Mouse (Mus musculus): Measurements from ENCODE around the gene Fam117a. TPM values are rescaled to one million over a fixed set of nuclear protein-coding genes. Genes with fewer than 3 reads are reported as not detected.

Fam117a gene
- polyA plus RNA-seq, 1 experiment from 2014 or later = 16.8 TPM

- no peak overlapping the region for H3K27ac ChIP-seq (replicated peaks; ENCODE audit: low read depth, low read length)
- peak; percentile 70 for ATAC-seq (ENCODE audit: insufficient number of reproducible peaks, low FRiP score, low TSS enrichment, low read depth)
- peak; percentile 85 for DNase-seq (ENCODE audit: low spot score)
- H3K9me3 ChIP-seq (ENCODE audit: control insufficient read depth, low read length) = no peaks in the 10 kb centered on the region
- H3K36me3 ChIP-seq (ENCODE audit: control insufficient read depth, insufficient read depth, low read length) = no peaks in the 10 kb centered on the region
- peak overlapping the region; percentile 64 for H3K4me2 ChIP-seq (ENCODE audit: low read depth, severe bottlenecking)
- no peaks in the 10 kb centered on the region for H3K27me3 ChIP-seq (ENCODE audit: control insufficient read depth, insufficient read depth, low read length)
- H3K9ac ChIP-seq (ENCODE audit: low read length) = peak overlapping the region; percentile 84
- under 1% methylated on average over 50 of the region's 50 CpGs for WGBS
- H3K4me1 ChIP-seq (ENCODE audit: control insufficient read depth, insufficient read depth, low read length) = peaks cover 29% of the 10 kb centered on the region
- H3K4me3 ChIP-seq (ENCODE audit: low read depth, low read length) = peak overlapping the region; percentile 83
These were observed 453 bp downstream of the Fam117a start for GRCm38 (mm10) chr11:95337129-95337813.

- Histone ChIP-seq H3K36me3 (ENCODE audit: control insufficient read depth, insufficient read depth, low read length) (no peaks in the 10 kb centered on the region), H3K4me2 (ENCODE audit: low read depth, severe bottlenecking) (peak overlapping the region; percentile 64), H3K27ac (replicated peaks; ENCODE audit: low read depth, low read length) (no peak overlapping the region), H3K9me3 (ENCODE audit: control insufficient read depth, low read length) (no peaks in the 10 kb centered on the region), H3K9ac (ENCODE audit: low read length) (peak overlapping the region; percentile 84), H3K4me3 (ENCODE audit: low read depth, low read length) (peak overlapping the region; percentile 83), H3K27me3 (ENCODE audit: control insufficient read depth, insufficient read depth, low read length) (no peaks in the 10 kb centered on the region), H3K4me1 (ENCODE audit: control insufficient read depth, insufficient read depth, low read length) (peaks cover 29% of the 10 kb centered on the region)
- no peak for ATAC-seq (ENCODE audit: insufficient number of reproducible peaks, low FRiP score, low TSS enrichment, low read depth)
- WGBS = 12% methylated on average over 9 of the region's 9 CpGs
- DNase-seq (ENCODE audit: low spot score) = no peak
These were observed 1.1 kb downstream of the Fam117a start for GRCm38 (mm10) chr11:95337846-95338342.

GRCm38 (mm10) chr11:95339471-95340021, 2.7 kb downstream of the Fam117a start:
- Histone ChIP-seq H3K4me3 (ENCODE audit: low read depth, low read length) (peak overlapping the region; percentile 0; the same call in 1 of the 2 replicates), H3K4me1 (ENCODE audit: control insufficient read depth, insufficient read depth, low read length) (peaks cover 29% of the 10 kb centered on the region), H3K9ac (ENCODE audit: low read length) (0 out of 2 replicates have a peak overlapping the region, but pooled peaks have one; percentile 8), H3K4me2 (ENCODE audit: low read depth, severe bottlenecking) (peak overlapping the region; percentile 33), H3K9me3 (ENCODE audit: control insufficient read depth, low read length) (no peaks in the 10 kb centered on the region), H3K27ac (replicated peaks; ENCODE audit: low read depth, low read length) (peak overlapping the region; percentile 48; the same call in 1 of the 2 replicates), H3K36me3 (ENCODE audit: control insufficient read depth, insufficient read depth, low read length) (no peaks in the 10 kb centered on the region), H3K27me3 (ENCODE audit: control insufficient read depth, insufficient read depth, low read length) (no peaks in the 10 kb centered on the region)
- DNase-seq (ENCODE audit: low spot score) = no peak
- WGBS = 7% methylated on average over 14 of the region's 14 CpGs
- ATAC-seq (ENCODE audit: insufficient number of reproducible peaks, low FRiP score, low TSS enrichment, low read depth) = no peak

- Histone ChIP-seq H3K27me3 (ENCODE audit: control insufficient read depth, insufficient read depth, low read length) (no peaks in the 10 kb centered on the region), H3K36me3 (ENCODE audit: control insufficient read depth, insufficient read depth, low read length) (no peaks in the 10 kb centered on the region), H3K9ac (ENCODE audit: low read length) (no peak overlapping the region), H3K27ac (replicated peaks; ENCODE audit: low read depth, low read length) (no peak overlapping the region), H3K4me2 (ENCODE audit: low read depth, severe bottlenecking) (no peak overlapping the region), H3K4me1 (ENCODE audit: control insufficient read depth, insufficient read depth, low read length) (peaks cover 29% of the 10 kb centered on the region), H3K4me3 (ENCODE audit: low read depth, low read length) (no peak overlapping the region), H3K9me3 (ENCODE audit: control insufficient read depth, low read length) (no peaks in the 10 kb centered on the region)
- ATAC-seq (ENCODE audit: insufficient number of reproducible peaks, low FRiP score, low TSS enrichment, low read depth) (no peak), DNase-seq (ENCODE audit: low spot score) (no peak)
- 51% methylated on average over 1 of the region's 1 CpGs for WGBS
These were observed 3.4 kb downstream of the Fam117a start for GRCm38 (mm10) chr11:95340259-95340658.

GRCm38 (mm10) chr11:95340664-95341063, 3.8 kb downstream of the Fam117a start:
- peaks cover 29% of the 10 kb centered on the region for H3K4me1 ChIP-seq (ENCODE audit: control insufficient read depth, insufficient read depth, low read length)
- H3K9me3 ChIP-seq (ENCODE audit: control insufficient read depth, low read length) = no peaks in the 10 kb centered on the region
- no peak overlapping the region for H3K9ac ChIP-seq (ENCODE audit: low read length)
- no peaks in the 10 kb centered on the region for H3K27me3 ChIP-seq (ENCODE audit: control insufficient read depth, insufficient read depth, low read length)
- DNase-seq (ENCODE audit: low spot score) (peak; percentile 29), ATAC-seq (ENCODE audit: insufficient number of reproducible peaks, low FRiP score, low TSS enrichment, low read depth) (no peak)
- WGBS = 33% methylated on average over 5 of the region's 5 CpGs
- H3K4me3 ChIP-seq (ENCODE audit: low read depth, low read length) = no peak overlapping the region
- H3K36me3 ChIP-seq (ENCODE audit: control insufficient read depth, insufficient read depth, low read length) = no peaks in the 10 kb centered on the region
- H3K27ac ChIP-seq (replicated peaks; ENCODE audit: low read depth, low read length) = no peak overlapping the region
- no peak overlapping the region for H3K4me2 ChIP-seq (ENCODE audit: low read depth, severe bottlenecking)

- no peak overlapping the region for H3K4me2 ChIP-seq (ENCODE audit: low read depth, severe bottlenecking)
- H3K9me3 ChIP-seq (ENCODE audit: control insufficient read depth, low read length) = no peaks in the 10 kb centered on the region
- no peak overlapping the region for H3K4me3 ChIP-seq (ENCODE audit: low read depth, low read length)
- H3K27me3 ChIP-seq (ENCODE audit: control insufficient read depth, insufficient read depth, low read length) = no peaks in the 10 kb centered on the region
- WGBS = 72% methylated on average over 4 of the region's 4 CpGs
- no peak overlapping the region for H3K27ac ChIP-seq (replicated peaks; ENCODE audit: low read depth, low read length)
- no peak overlapping the region for H3K9ac ChIP-seq (ENCODE audit: low read length)
- peaks cover 20% of the 10 kb centered on the region for H3K4me1 ChIP-seq (ENCODE audit: control insufficient read depth, insufficient read depth, low read length)
- H3K36me3 ChIP-seq (ENCODE audit: control insufficient read depth, insufficient read depth, low read length) = no peaks in the 10 kb centered on the region
- DNase-seq (ENCODE audit: low spot score) (no peak), ATAC-seq (ENCODE audit: insufficient number of reproducible peaks, low FRiP score, low TSS enrichment, low read depth) (no peak)
These were observed 6.4 kb downstream of the Fam117a start for GRCm38 (mm10) chr11:95343180-95343579.

- no peak for ATAC-seq (ENCODE audit: insufficient number of reproducible peaks, low FRiP score, low TSS enrichment, low read depth)
- 48% methylated on average over 2 of the region's 2 CpGs for WGBS
- no peak for DNase-seq (ENCODE audit: low spot score)
- Histone ChIP-seq H3K4me2 (ENCODE audit: low read depth, severe bottlenecking) (no peak overlapping the region), H3K27me3 (ENCODE audit: control insufficient read depth, insufficient read depth, low read length) (no peaks in the 10 kb centered on the region), H3K9ac (ENCODE audit: low read length) (no peak overlapping the region), H3K27ac (replicated peaks; ENCODE audit: low read depth, low read length) (no peak overlapping the region), H3K9me3 (ENCODE audit: control insufficient read depth, low read length) (no peaks in the 10 kb centered on the region), H3K36me3 (ENCODE audit: control insufficient read depth, insufficient read depth, low read length) (no peaks in the 10 kb centered on the region), H3K4me3 (ENCODE audit: low read depth, low read length) (no peak overlapping the region), H3K4me1 (ENCODE audit: control insufficient read depth, insufficient read depth, low read length) (peaks cover 15% of the 10 kb centered on the region)
These were observed 7.4 kb downstream of the Fam117a start for GRCm38 (mm10) chr11:95344181-95344580.

- H3K4me3 ChIP-seq (ENCODE audit: low read depth, low read length) = no peak overlapping the region
- DNase-seq (ENCODE audit: low spot score) (no peak), ATAC-seq (ENCODE audit: insufficient number of reproducible peaks, low FRiP score, low TSS enrichment, low read depth) (no peak)
- 61% methylated on average over 6 of the region's 6 CpGs for WGBS
- H3K36me3 ChIP-seq (ENCODE audit: control insufficient read depth, insufficient read depth, low read length) = peaks cover 5% of the 10 kb centered on the region; the same call in 1 of the 2 replicates
- H3K27me3 ChIP-seq (ENCODE audit: control insufficient read depth, insufficient read depth, low read length) = no peaks in the 10 kb centered on the region
- H3K9me3 ChIP-seq (ENCODE audit: control insufficient read depth, low read length) = no peaks in the 10 kb centered on the region
- H3K9ac ChIP-seq (ENCODE audit: low read length) = no peak overlapping the region
- H3K27ac ChIP-seq (replicated peaks; ENCODE audit: low read depth, low read length) = no peak overlapping the region
- H3K4me2 ChIP-seq (ENCODE audit: low read depth, severe bottlenecking) = no peak overlapping the region
- no peaks in the 10 kb centered on the region for H3K4me1 ChIP-seq (ENCODE audit: control insufficient read depth, insufficient read depth, low read length)
These were observed 13.5 kb downstream of the Fam117a start for GRCm38 (mm10) chr11:95350289-95350688.
